Mouse (Mus musculus) CH12.LX (cell line): ENCODE data around the gene Atp8b3. TPM values are rescaled to one million over a fixed set of nuclear protein-coding genes. Genes with fewer than 3 reads are reported as not detected.
A peak's percentile ranks its signal among the peaks of the same experiment; 100 is the strongest.

ENCODE experiments used
- DNase-seq: peaks from one replicate; pipeline ENCODE4 v3.0.0-alpha.2; 2013; ENCODE audit errors: extremely low read depth
- H3K27ac ChIP-seq: 2 replicates; pipeline ENCODE4 v1.5.1; 2012; ENCODE audit warnings: low read depth, mild to moderate bottlenecking, control low read depth, moderate library complexity; ENCODE audit not compliant: insufficient read depth
- H3K27me3 ChIP-seq: replicated peaks from 2 replicates; pipeline ENCODE3; 2012; ENCODE audit warnings: inconsistent platforms
- H3K36me3 ChIP-seq, 2 experiments: replicated peaks in 1 of 2; 2 replicates each; pipeline versions ENCODE3 to v1.6.1; 2012; ENCODE audit warnings: inconsistent platforms in 1 of 2, low read length in 1 of 2, mild to moderate bottlenecking in 1 of 2, mixed read lengths in 1 of 2, moderate library complexity in 1 of 2; ENCODE audit not compliant: control insufficient read depth in 1 of 2, insufficient read depth in 1 of 2
- H3K4me1 ChIP-seq, 2 experiments: 2 replicates each; pipeline ENCODE4 v1.6.1; 2012; ENCODE audit warnings: inconsistent platforms in 1 of 2, moderate library complexity in 1 of 2; ENCODE audit not compliant: insufficient read depth in 2 of 2, control insufficient read depth in 1 of 2
- H3K4me2 ChIP-seq: 2 replicates; pipeline ENCODE4 v1.6.1; 2012; ENCODE audit warnings: low read depth, mild to moderate bottlenecking, control low read depth; ENCODE audit not compliant: poor library complexity, insufficient read depth, severe bottlenecking
- H3K4me3 ChIP-seq, 3 experiments: fragments of 150-350 bp in 1 of 3; sonication (generic) in 1 of 3; replicated peaks in 1 of 3; 2 replicates each; pipeline versions ENCODE3 to v1.5.1; 2011 to 2012; ENCODE audit warnings: low read depth in 2 of 3, low read length in 2 of 3, mild to moderate bottlenecking in 2 of 3, moderate library complexity in 2 of 3, control low read depth in 1 of 3, improper control_type of control experiment in 1 of 3, inconsistent platforms in 1 of 3, mixed read lengths in 1 of 3; ENCODE audit not compliant: poor library complexity in 1 of 3
- H3K79me2 ChIP-seq: replicated peaks from 2 replicates; pipeline ENCODE4 v1.6.1; 2012; ENCODE audit warnings: mild to moderate bottlenecking, moderate library complexity; ENCODE audit not compliant: control insufficient read depth, poor library complexity, insufficient read depth, severe bottlenecking; ENCODE audit errors: extremely low read depth
- H3K9ac ChIP-seq: 2 replicates; pipeline ENCODE4 v1.6.1; 2012; ENCODE audit warnings: low read depth, mild to moderate bottlenecking, control low read depth, moderate library complexity; ENCODE audit not compliant: insufficient read depth
- H3K9me3 ChIP-seq: replicated peaks from 2 replicates; pipeline ENCODE3; 2012; ENCODE audit warnings: low read length, inconsistent platforms, mixed read lengths
- CHD1 ChIP-seq: IDR thresholded peaks from 2 replicates; pipeline ENCODE4 v1.6.1; 2012; ENCODE audit warnings: low read depth, low read length, improper control_type of control experiment, inconsistent platforms
- CHD2 ChIP-seq: IDR thresholded peaks from 2 replicates; pipeline ENCODE4 v1.6.1; 2011; ENCODE audit warnings: low read length, improper control_type of control experiment
- CTCF ChIP-seq, 2 experiments: IDR thresholded peaks in 1 of 2; conservative IDR thresholded peaks in 1 of 2; 2 replicates each; pipeline ENCODE4 v1.5.1; 2011 to 2012; ENCODE audit warnings: low read depth in 2 of 2, low read length in 2 of 2, improper control_type of control experiment in 1 of 2, inconsistent platforms in 1 of 2, mild to moderate bottlenecking in 1 of 2, moderate library complexity in 1 of 2
- E2F4 ChIP-seq: IDR thresholded peaks from 2 replicates; pipeline ENCODE4 v1.6.1; 2011; ENCODE audit warnings: low read depth, low read length, improper control_type of control experiment; ENCODE audit not compliant: insufficient replicate concordance
- GABPA ChIP-seq: IDR thresholded peaks from 2 replicates; pipeline ENCODE4 v1.6.1; 2012; ENCODE audit warnings: low read depth, low read length, improper control_type of control experiment, inconsistent platforms; ENCODE audit not compliant: insufficient replicate concordance
- HCFC1 ChIP-seq: IDR thresholded peaks from 2 replicates; pipeline ENCODE4 v1.6.1; 2012; ENCODE audit warnings: low read depth, mild to moderate bottlenecking, inconsistent platforms, low read length, improper control_type of control experiment
- IRF4 ChIP-seq: IDR thresholded peaks from 2 replicates; pipeline ENCODE4 v1.6.1; 2014; ENCODE audit warnings: low read depth, mild to moderate bottlenecking, inconsistent platforms, low read length, improper control_type of control experiment
- JUN ChIP-seq: IDR thresholded peaks from 2 replicates; pipeline ENCODE4 v1.6.1; 2011; ENCODE audit warnings: low read depth, mild to moderate bottlenecking, low read length, improper control_type of control experiment, moderate library complexity; ENCODE audit not compliant: insufficient read depth
- JUND ChIP-seq: conservative IDR thresholded peaks from 2 replicates; pipeline ENCODE4 v1.6.1; 2011; ENCODE audit warnings: low read depth, low read length, improper control_type of control experiment
- MAFK ChIP-seq: IDR thresholded peaks from 2 replicates; pipeline ENCODE4 v1.6.1; 2011; ENCODE audit warnings: low read length, improper control_type of control experiment; ENCODE audit not compliant: insufficient replicate concordance
- MAZ ChIP-seq: IDR thresholded peaks from 2 replicates; pipeline ENCODE4 v1.6.1; 2012; ENCODE audit warnings: low read depth, mild to moderate bottlenecking, inconsistent platforms, low read length, improper control_type of control experiment, moderate library complexity
- MEF2A ChIP-seq: IDR thresholded peaks from 2 replicates; pipeline ENCODE4 v1.6.1; 2014; ENCODE audit warnings: low read depth, mild to moderate bottlenecking, inconsistent platforms, low read length, improper control_type of control experiment, borderline replicate concordance
- MYC ChIP-seq: IDR thresholded peaks from 2 replicates; pipeline ENCODE4 v1.6.1; 2011; ENCODE audit warnings: low read depth, mild to moderate bottlenecking, improper control_type of control experiment, low read length
- NELFE ChIP-seq: IDR thresholded peaks from 2 replicates; pipeline ENCODE4 v1.6.1; 2011; ENCODE audit warnings: low read depth, low read length, improper control_type of control experiment
- NRF1 ChIP-seq: IDR thresholded peaks from 2 replicates; pipeline ENCODE4 v1.6.1; 2014; ENCODE audit warnings: low read depth, mild to moderate bottlenecking, inconsistent platforms, low read length, improper control_type of control experiment, moderate library complexity
- PAX5 ChIP-seq: IDR thresholded peaks from 2 replicates; pipeline ENCODE4 v1.6.1; 2012; ENCODE audit warnings: low read length, inconsistent platforms, mixed read lengths
- POLR2A ChIP-seq: IDR thresholded peaks from 2 replicates; pipeline ENCODE4 v1.6.1; 2011; ENCODE audit warnings: low read depth, mild to moderate bottlenecking, improper control_type of control experiment, low read length
- SIN3A ChIP-seq: IDR thresholded peaks from 2 replicates; pipeline ENCODE4 v1.6.1; 2012; ENCODE audit warnings: low read length, improper control_type of control experiment, inconsistent platforms
- SMC3 ChIP-seq: IDR thresholded peaks from 2 replicates; pipeline ENCODE4 v1.6.1; 2011; ENCODE audit warnings: low read depth, low read length, improper control_type of control experiment
- TBP ChIP-seq: conservative IDR thresholded peaks from 2 replicates; pipeline ENCODE4 v1.6.1; 2011; ENCODE audit warnings: low read depth, low read length, improper control_type of control experiment
- TCF12 ChIP-seq: IDR thresholded peaks from 2 replicates; pipeline ENCODE4 v1.6.1; 2014; ENCODE audit warnings: low read depth, mild to moderate bottlenecking, inconsistent platforms, low read length, improper control_type of control experiment
- USF2 ChIP-seq: conservative IDR thresholded peaks from 2 replicates; pipeline ENCODE4 v1.6.1; 2011; ENCODE audit warnings: low read depth, low read length, improper control_type of control experiment
- ZC3H11A ChIP-seq: IDR thresholded peaks from 2 replicates; pipeline ENCODE4 v1.6.1; 2012; ENCODE audit warnings: low read depth, mild to moderate bottlenecking, inconsistent platforms, low read length, improper control_type of control experiment
- ZNF384 ChIP-seq: IDR thresholded peaks from 2 replicates; pipeline ENCODE4 v1.6.1; 2012; ENCODE audit warnings: low read depth, low read length, improper control_type of control experiment, inconsistent platforms
- dilution Hi-C: fragments of 300-500 bp; cut with MboI; formaldehyde crosslinking; loops from 2 replicates; pipeline ENCODE4 v1.14.3; 2020; ENCODE audit warnings: low sequenced_read_pairs; ENCODE audit not compliant: extremely low pct_unique_long_range_greater_than_20kb, extremely low pct_ligation_motif_present
- in situ Hi-C: fragments of 300-500 bp; cut with MboI; formaldehyde crosslinking; loops from 3 replicates; pipeline ENCODE4 v1.14.3; 2019; ENCODE audit warnings: low sequenced_read_pairs, low pct_ligation_motif_present, low pct_unique_long_range_greater_than_20kb, mixed read lengths
- polyA plus RNA-seq: library from polyadenylated mRNA; unstranded; fragments of >175 nt; gene quantifications from 2 replicates; pipeline ENCODE4 v1.2.1, GENCODE M21; 2012; ENCODE audit warnings: low read depth; ENCODE audit not compliant: insufficient read length
- total RNA-seq, 2 experiments: library from RNA; depleted of rRNA; stranded (reverse); fragments of 300-350 nt in 1 of 2; fragments of >200 nt in 1 of 2; gene quantifications; 2 replicates each; pipeline ENCODE4 v1.2.3; 2012 to 2014

Gene Atp8b3
- total and polyA plus RNA-seq, 3 experiments = 0.08 to 0.27 (median 0.21) TPM

DNA sequence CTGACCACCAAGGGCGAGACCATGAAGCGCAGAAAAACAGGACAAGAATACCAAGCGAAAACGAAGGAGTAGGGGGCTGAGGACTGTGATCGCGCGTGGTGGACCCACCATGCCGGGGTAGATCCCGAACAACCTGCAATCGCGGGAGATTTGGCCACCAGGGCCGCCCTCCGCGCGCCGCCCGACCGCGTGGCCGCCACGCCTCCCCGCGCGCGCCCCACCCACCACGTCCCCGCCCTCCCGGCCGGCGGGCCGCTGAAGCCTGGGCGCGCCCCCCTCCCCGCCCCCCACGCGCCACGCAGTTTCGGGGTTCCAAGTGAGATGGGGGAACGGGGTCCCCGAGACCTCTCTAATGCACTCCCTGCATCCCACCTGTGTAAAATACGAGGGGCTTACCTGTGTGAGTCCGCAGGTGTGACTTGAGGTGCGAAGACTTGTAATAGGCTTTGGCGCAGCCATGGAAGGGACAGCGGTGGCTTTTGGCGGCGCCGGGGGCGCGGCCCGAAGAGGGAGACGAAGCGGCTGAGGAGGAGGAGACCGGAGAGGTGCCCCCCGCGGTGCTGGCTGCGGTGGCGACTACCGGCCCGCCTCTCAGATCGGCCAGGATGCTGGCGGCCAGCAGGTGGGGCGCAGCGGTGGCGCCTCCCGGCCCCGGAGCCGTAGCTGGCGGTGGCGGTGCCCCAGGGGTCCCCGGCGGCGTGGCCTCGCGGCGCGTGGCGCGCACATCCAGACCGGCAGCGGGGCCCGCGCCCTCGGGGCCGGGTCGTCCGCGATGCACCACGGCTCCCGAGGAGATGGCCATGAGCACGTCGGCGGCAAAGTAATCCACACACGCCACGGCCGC, 37.6 kb upstream of the Atp8b3 start (continued):
- no peak for TF ChIP-seq PAX5

DNA sequence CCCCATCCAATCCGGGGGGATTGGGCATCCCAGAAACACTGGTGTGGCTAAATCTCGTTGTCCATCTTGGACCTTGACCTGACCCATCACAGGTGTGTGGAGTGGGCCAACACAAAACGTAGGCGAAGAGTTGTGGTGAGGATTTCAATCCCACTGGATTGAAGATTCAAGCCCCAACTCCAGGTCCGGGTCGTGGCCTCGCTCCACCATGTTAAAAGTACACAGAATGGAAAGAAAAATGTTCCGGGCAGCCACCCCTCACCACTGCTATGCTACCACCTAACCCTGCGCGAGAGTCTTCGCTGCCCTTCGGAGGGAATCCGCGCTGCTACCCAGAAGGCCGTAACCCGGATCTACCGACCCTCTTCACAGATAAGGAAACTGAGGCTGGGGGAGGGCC, 37.0 kb upstream of the Atp8b3 start:
- peak overlapping the region; percentile 91 to 97 (median 92) for H3K4me3 ChIP-seq
- dilution Hi-C loops = no loop called here
- in situ Hi-C loops = loop anchor here (5.0 kb wide), 1 partner anchor 111 kb away; no protein-coding TSS in a partner anchor
- peak overlapping the region; percentile 87 for H3K9ac ChIP-seq
- peaks cover 15 to 51% of the 10 kb centered on the region in 2 experiments for H3K4me1 ChIP-seq
- TF ChIP-seq ZNF384 (no peak), NELFE (no peak), TBP (no peak), POLR2A (no peak), ZC3H11A (no peak), SIN3A (no peak), CHD2 (no peak), HCFC1 (no peak), NRF1 (no peak), MAZ (no peak), E2F4 (no peak)
- TF ChIP-seq, all 38 proteins: peak for 0
- peak overlapping the region; percentile 11; the same call in 1 of the 2 replicates for H3K27ac ChIP-seq
- H3K79me2 ChIP-seq = peaks cover 55% of the 10 kb centered on the region
- no peaks in the 10 kb centered on the region for H3K27me3 ChIP-seq
- H3K9me3 ChIP-seq = no peaks in the 10 kb centered on the region
- H3K36me3 ChIP-seq = peaks cover 0 to 20% of the 10 kb centered on the region in 2 experiments
- DNase-seq = no peak
- H3K4me2 ChIP-seq = peak overlapping the region; percentile 52; the same call in 1 of the 2 replicates

- H3K4me2 ChIP-seq = peak overlapping the region; percentile 52
- TF ChIP-seq GABPA (no peak), MYC (no peak), TCF12 (no peak), JUND (no peak), MAFK (no peak), CHD1 (no peak), ZC3H11A (no peak), MEF2A (no peak), CTCF (conservative IDR thresholded peaks at IDR 0.05 in 1 of 2, IDR thresholded peaks at IDR 0.05 in 1 of 2; ENCODE audit: low read depth in 2 of 2, low read length in 2 of 2) (no peak), PAX5 (no peak), IRF4 (no peak), SMC3 (no peak), TBP (no peak), USF2 (no peak), JUN (no peak)
- H3K36me3 ChIP-seq = peaks cover 0 to 18% of the 10 kb centered on the region in 2 experiments
- peaks cover 13 to 48% of the 10 kb centered on the region in 2 experiments for H3K4me1 ChIP-seq
- dilution Hi-C loops = no loop called here
- DNase-seq = no peak
- H3K4me3 ChIP-seq = peak overlapping the region in 1 of 3 experiments; percentile 91
- H3K9me3 ChIP-seq = no peaks in the 10 kb centered on the region
- no peaks in the 10 kb centered on the region for H3K27me3 ChIP-seq
- H3K27ac ChIP-seq = 0 out of 2 replicates have a peak overlapping the region, but pooled peaks have one; percentile 6
- in situ Hi-C loops = loop anchor here (5.0 kb wide), 1 partner anchor 112 kb away; no protein-coding TSS in a partner anchor
- H3K9ac ChIP-seq = peak overlapping the region; percentile 87; the same call in 1 of the 2 replicates
- peaks cover 62% of the 10 kb centered on the region for H3K79me2 ChIP-seq
Observed at GRCm38 (mm10) chr10:80574896-80575295, 36.0 kb upstream of the Atp8b3 start.
